Mouse (Mus musculus): ENCODE data around the gene Pja2.

- TF ChIP-seq EP300 (optimal IDR thresholded peaks at IDR 0.05) (no peak), CTCF (IDR thresholded peaks at IDR 0.05; ENCODE audit: low read depth) (no peak)
Measured at GRCm38 (mm10) chr17:64341698-64342097, 10.0 kb upstream of the Pja2 start.

Measured in stomach, postnatal 0 days (tissue).